Mouse (Mus musculus): ENCODE measurements around the gene Gm9837. TPM values are rescaled to one million over a fixed set of nuclear protein-coding genes. Genes with fewer than 3 reads are reported as not detected.
A peak's percentile ranks its signal among the peaks of the same experiment; 100 is the strongest.

The Gm9837 gene
- polyA plus RNA-seq, 1 experiment from 2014 or later, result not detected

DNA sequence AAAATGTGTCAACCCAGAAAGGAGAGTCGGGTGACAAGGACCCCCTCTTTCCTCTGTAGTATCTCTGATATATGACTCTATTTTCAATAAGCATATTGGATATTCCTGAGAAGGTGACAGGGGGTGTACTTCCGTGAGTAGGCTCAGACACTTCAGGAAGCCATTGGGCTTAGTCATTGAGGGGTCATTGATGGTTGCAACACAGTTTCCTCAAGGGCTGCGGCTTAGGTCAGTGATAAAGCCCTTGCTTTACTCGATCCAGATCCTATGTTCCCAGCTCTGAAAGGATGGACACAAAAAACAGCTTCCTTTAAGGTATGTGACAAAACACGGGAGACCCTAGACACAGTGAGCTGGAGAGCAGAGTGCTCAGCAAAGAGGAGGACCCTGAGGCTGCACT is 33.5 kb upstream of the Gm9837 start:
- Histone ChIP-seq H3K27me3 (no peaks in the 10 kb centered on the region), H3K4me1 (peaks cover 8% of the 10 kb centered on the region), H3K36me3 (no peaks in the 10 kb centered on the region), H3K9me3 (replicated peaks) (no peaks in the 10 kb centered on the region), H3K9ac (no peak overlapping the region), H3K4me2 (no peak overlapping the region), H3K27ac (no peak overlapping the region), H3K4me3 (replicated peaks) (no peak overlapping the region)
- WGBS, result 81% methylated on average over 5 of the region's 5 CpGs
- no peak for ATAC-seq (replicated peaks; ENCODE audit: low FRiP score)

DNA sequence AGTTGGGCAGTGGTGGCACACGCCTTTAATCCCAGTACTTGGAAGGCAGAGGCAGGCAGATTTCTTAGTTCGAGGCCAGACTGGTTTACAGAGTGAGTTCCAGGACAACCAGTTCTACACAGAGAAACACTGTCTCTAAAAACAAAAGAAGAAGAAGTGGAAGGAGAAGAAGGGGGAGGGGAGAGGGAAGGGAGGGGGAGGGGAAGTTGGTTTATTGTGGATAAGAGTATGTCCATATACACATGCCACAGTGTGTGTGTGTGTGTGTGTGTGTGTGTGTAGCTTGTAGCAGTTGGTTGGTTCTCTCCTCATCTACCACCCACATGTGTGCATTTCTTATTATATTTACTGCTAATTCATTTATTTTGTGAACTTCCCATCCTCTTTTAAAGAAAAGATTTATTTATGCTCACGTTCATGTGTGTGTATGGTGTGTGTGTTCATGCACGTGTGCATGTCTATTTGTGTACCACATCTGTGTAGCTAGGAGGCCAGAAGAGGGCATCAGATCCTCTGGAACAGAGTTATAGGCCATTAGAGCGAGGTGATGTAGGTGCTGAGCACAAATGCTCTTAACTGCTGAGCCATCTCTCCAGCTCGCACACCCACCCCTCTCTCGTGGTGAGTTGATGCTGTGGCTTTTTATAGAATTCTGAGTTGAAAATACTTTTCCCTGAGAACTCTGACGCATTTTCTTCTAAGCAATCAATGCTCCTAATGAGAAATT is 31.9 kb upstream of the Gm9837 start:
- 70% methylated on average over 8 of the region's 8 CpGs for WGBS
- H3K9ac ChIP-seq, result no peak overlapping the region
- H3K9me3 ChIP-seq (replicated peaks), result no peaks in the 10 kb centered on the region
- no peak overlapping the region for H3K4me3 ChIP-seq (replicated peaks)
- no peaks in the 10 kb centered on the region for H3K27me3 ChIP-seq
- no peak for ATAC-seq (replicated peaks; ENCODE audit: low FRiP score)
- no peak overlapping the region for H3K4me2 ChIP-seq
- H3K27ac ChIP-seq, result no peak overlapping the region
- H3K4me1 ChIP-seq, result peaks cover 8% of the 10 kb centered on the region
- H3K36me3 ChIP-seq, result no peaks in the 10 kb centered on the region

DNA sequence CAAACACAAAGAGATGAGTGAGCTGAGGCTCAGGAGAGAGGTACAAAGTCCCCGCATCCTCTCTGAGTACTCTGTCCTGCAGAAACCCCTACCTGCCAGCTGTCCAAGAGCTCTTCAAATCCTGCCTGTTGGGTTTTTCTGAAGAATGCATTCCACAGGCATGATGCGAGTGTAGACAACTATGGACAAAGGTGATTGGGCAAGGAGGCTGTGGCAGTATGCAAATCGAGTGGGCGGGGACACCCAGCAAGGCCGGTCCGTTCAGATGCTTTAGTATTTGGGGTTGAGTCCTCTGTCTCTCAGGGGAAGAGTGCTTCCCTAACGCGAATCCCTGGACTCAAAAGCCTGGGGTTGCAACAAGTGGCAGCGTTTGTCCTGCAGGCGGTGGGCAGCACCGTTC is 30.3 kb upstream of the Gm9837 start:
- ATAC-seq (replicated peaks; ENCODE audit: low FRiP score), result peak; percentile 49; the same call in 1 of the 2 replicates
- Histone ChIP-seq H3K9me3 (replicated peaks) (no peaks in the 10 kb centered on the region), H3K27me3 (no peaks in the 10 kb centered on the region), H3K27ac (no peak overlapping the region), H3K36me3 (no peaks in the 10 kb centered on the region), H3K4me3 (replicated peaks) (peak overlapping the region; percentile 13; the same call in 1 of the 2 replicates), H3K9ac (no peak overlapping the region), H3K4me2 (peak overlapping the region; percentile 44), H3K4me1 (peaks cover 12% of the 10 kb centered on the region)
- WGBS, result 10% methylated on average over 11 of the region's 11 CpGs

DNA sequence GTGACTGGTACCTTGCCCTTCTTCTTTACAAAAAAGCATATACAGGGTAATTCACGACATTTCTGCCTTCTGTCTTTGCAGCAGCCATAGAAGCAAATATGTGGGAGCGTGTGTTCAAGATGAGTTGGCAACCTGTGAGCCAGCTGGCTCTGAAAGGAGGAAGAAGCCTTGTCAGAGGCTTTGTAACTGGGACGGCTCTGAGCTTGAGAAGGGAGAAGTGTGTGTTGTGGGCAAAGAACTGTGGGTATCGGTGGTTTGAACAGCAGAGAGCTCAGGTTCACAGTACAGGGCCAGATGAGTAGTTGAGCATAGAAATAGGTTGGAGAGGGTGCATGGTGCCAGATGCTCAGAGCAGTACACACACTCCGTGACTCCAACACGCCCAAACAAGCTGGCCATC is 26.7 kb upstream of the Gm9837 start:
- Histone ChIP-seq H3K9ac (no peak overlapping the region), H3K9me3 (replicated peaks) (no peaks in the 10 kb centered on the region), H3K4me3 (replicated peaks) (no peak overlapping the region)

DNA sequence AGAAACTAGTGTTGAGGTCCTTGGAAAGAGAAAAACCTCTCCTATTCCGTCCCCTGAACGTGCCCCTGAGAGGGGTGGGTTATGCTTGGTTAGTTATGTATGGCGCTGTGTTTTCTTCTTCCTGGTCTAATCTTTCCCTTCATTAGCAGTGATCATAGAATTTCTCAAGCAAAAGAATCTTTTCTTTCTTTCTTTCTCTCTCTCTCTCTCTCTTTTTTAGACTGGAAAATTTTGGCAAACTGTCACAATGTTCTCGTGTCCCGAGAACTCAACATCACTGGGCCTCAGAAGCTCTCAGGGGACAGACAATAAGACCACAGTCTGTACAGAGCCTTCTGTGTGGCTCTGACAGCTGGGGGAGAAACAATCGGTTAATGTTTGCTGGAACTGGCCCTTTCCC is 25.1 kb upstream of the Gm9837 start:
- Histone ChIP-seq H3K27ac (peak overlapping the region; percentile 56), H3K4me2 (no peak overlapping the region), H3K36me3 (no peaks in the 10 kb centered on the region), H3K4me3 (replicated peaks) (no peak overlapping the region), H3K9me3 (replicated peaks) (no peaks in the 10 kb centered on the region), H3K27me3 (no peaks in the 10 kb centered on the region), H3K4me1 (peaks cover 20% of the 10 kb centered on the region), H3K9ac (no peak overlapping the region)
- ATAC-seq (replicated peaks; ENCODE audit: low FRiP score), result no peak
- 33% methylated on average over 6 of the region's 6 CpGs for WGBS

More for the DNA sequence above, 26.7 kb upstream of the Gm9837 start:
- ATAC-seq (replicated peaks; ENCODE audit: low FRiP score), result no peak
- H3K27ac ChIP-seq, result no peak overlapping the region
- no peak overlapping the region for H3K4me2 ChIP-seq
- no peaks in the 10 kb centered on the region for H3K36me3 ChIP-seq
- H3K27me3 ChIP-seq, result no peaks in the 10 kb centered on the region
- WGBS, result 76% methylated on average over 6 of the region's 6 CpGs
- peaks cover 25% of the 10 kb centered on the region for H3K4me1 ChIP-seq

DNA sequence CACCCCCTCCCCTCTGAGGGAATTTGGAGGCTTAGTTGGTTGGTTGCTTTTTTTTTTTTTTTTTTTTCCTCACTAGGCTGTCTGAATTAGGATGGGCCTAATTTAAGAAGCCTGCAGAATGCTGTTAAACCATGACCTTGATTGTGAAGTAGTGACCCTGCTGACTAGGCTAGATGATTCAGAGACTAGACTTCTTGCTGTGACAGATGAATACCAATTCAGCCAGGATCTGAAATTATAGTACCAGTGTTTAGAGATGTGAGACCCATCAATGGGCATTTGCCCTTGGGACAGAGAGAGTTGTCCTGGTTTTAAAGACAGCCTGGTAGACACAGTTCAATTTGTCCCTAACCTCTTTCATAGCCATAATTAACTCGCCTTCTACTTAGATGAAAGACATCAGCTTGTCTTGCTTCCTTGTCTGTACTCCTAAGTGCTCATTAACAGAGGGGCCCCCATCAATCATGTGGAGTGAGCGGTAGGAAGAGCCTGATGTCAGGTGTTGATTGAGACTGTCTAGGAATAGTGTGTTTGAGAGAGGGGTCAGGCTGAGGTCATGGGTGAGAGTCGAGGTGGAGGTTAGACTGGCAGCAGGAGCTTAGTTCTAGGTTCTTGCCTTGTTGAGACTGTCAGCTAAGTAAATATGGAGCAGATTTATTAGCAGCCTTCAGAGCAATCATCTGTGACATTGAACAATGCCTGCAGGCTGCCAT is 23.1 kb upstream of the Gm9837 start:
- H3K36me3 ChIP-seq, result no peaks in the 10 kb centered on the region
- ATAC-seq (replicated peaks; ENCODE audit: low FRiP score), result 0 out of 2 replicates have a peak, but pooled peaks have one; percentile 22
- H3K4me1 ChIP-seq, result peaks cover 19% of the 10 kb centered on the region; the same call in 1 of the 2 replicates
- H3K9me3 ChIP-seq (replicated peaks), result no peaks in the 10 kb centered on the region
- WGBS, result 26% methylated on average over 3 of the region's 3 CpGs
- no peaks in the 10 kb centered on the region for H3K27me3 ChIP-seq
- H3K27ac ChIP-seq, result no peak overlapping the region
- H3K4me3 ChIP-seq (replicated peaks), result no peak overlapping the region
- no peak overlapping the region for H3K9ac ChIP-seq
- no peak overlapping the region for H3K4me2 ChIP-seq

DNA sequence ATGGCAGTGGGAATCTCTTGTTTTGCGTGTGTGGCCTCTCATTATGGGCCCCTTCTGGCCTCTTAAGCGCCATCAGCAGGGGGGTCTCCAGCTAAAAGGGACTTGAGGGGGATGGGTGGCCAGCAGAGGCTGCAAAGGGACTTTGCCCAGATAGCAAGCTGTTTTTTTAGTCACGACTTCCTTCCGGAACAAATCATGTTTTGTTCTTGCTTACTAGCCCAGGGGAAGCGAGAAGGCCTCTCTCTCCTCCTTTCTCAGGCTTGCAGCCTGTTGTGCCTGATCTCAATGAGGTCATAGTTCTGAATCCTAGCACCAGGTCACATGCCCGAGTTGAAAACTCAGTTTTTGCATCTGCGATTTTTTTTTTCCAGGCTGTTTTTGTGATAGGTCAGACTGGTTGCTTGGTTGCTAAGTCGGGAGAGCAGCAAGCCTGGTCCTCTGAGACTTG is 21.7 kb upstream of the Gm9837 start:
- 33% methylated on average over 8 of the region's 8 CpGs for WGBS
- Histone ChIP-seq H3K27ac (no peak overlapping the region), H3K4me3 (replicated peaks) (no peak overlapping the region), H3K27me3 (peaks cover 10% of the 10 kb centered on the region; the same call in 1 of the 2 replicates), H3K4me2 (no peak overlapping the region), H3K9ac (no peak overlapping the region), H3K36me3 (no peaks in the 10 kb centered on the region), H3K4me1 (peaks cover 27% of the 10 kb centered on the region), H3K9me3 (replicated peaks) (no peaks in the 10 kb centered on the region)
- no peak for ATAC-seq (replicated peaks; ENCODE audit: low FRiP score)

DNA sequence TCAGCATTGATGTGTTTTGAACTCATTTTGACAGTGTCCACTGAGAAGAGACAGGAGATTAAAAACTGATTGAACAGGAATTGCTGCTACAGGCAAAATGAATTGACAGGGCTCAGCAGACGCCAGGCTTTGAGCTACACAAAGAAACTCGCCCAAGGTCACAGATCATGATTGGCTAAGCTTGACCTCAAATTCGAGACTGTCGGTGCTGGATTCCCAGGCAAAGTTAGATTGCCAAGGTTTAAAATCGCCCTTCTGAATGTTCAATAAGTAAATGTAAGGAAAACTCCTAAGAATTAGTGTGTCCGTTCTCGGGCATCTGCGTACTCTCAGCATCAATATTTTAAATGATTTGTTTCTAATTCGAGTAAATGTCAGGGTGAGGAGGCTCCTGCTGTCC is 19.1 kb upstream of the Gm9837 start:
- Histone ChIP-seq H3K9ac (no peak overlapping the region), H3K9me3 (replicated peaks) (no peaks in the 10 kb centered on the region), H3K27me3 (peaks cover 22% of the 10 kb centered on the region; the same call in 1 of the 2 replicates), H3K4me2 (no peak overlapping the region), H3K4me3 (replicated peaks) (no peak overlapping the region), H3K36me3 (no peaks in the 10 kb centered on the region), H3K27ac (no peak overlapping the region), H3K4me1 (peaks cover 21% of the 10 kb centered on the region)
- 86% methylated on average over 9 of the region's 9 CpGs for WGBS
- ATAC-seq (replicated peaks; ENCODE audit: low FRiP score), result no peak

DNA sequence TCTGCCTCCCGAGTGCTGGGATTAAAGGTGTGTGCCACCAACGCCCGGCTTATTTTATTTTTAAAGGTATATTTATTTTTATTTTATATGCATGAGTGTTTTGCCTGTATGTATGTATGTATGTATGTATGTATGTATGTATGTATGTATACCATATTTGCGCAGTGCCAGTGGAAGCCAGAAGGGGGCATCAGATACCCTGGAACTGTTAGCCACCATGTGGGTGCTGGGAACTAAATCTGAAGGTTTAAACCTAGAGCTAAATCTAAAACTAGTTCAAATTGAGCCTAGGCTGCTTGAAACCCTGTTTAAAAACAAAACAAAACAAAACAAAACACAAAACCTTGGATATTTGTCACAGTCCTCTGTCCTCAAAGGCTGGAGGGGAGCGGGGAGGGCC is 18.7 kb upstream of the Gm9837 start:
- WGBS, result 96% methylated on average over 5 of the region's 5 CpGs
- Histone ChIP-seq H3K27me3 (peaks cover 22% of the 10 kb centered on the region; the same call in 1 of the 2 replicates), H3K4me2 (no peak overlapping the region), H3K36me3 (no peaks in the 10 kb centered on the region), H3K9ac (no peak overlapping the region), H3K27ac (no peak overlapping the region), H3K9me3 (replicated peaks) (no peaks in the 10 kb centered on the region), H3K4me1 (peaks cover 21% of the 10 kb centered on the region), H3K4me3 (replicated peaks) (no peak overlapping the region)
- ATAC-seq (replicated peaks; ENCODE audit: low FRiP score), result no peak

DNA sequence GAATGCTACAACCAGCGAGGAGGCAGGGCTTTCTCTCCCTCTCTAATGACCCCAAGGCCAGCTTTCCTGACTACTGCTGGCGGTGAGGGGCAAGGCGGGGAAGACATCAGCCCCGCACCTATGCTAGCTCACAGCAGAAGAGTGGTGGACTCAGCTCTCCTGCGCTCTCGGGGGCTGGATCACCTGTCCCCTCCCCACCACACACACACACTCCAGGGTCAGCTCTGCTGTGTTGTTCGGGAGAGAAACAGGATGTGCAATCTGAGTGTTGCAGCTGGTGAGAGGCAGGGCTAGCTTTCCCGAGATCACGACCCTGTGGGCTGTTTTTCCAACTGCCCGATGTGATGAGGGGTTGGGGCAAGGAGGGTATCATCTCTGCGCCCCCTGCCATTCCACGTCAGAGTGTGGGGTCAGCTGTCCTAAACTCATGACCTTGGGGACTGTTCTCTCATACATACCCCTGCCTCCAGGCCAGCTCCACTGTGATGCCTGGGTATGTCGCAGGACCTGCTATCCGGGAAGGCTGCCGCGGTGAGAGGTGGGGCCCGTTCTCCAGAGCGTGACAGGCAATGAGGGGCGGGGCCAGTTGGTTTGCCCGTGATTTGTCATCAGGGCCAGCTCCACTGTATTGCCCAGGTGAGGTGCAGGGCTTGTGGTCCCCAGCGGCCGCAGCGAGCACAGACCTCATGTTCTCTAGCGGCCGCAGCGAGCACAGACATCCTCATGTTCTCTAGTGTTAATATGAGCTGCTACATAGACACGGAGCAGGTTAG is 16.7 kb upstream of the Gm9837 start:
- Histone ChIP-seq H3K4me1 (peaks cover 15% of the 10 kb centered on the region), H3K27me3 (peaks cover 30% of the 10 kb centered on the region), H3K4me3 (replicated peaks) (peak overlapping the region; percentile 30), H3K9me3 (replicated peaks) (no peaks in the 10 kb centered on the region), H3K9ac (no peak overlapping the region), H3K4me2 (peak overlapping the region; percentile 61), H3K27ac (no peak overlapping the region), H3K36me3 (no peaks in the 10 kb centered on the region)
- peak; percentile 86 for ATAC-seq (replicated peaks; ENCODE audit: low FRiP score)
- WGBS, result 8% methylated on average over 27 of the region's 27 CpGs

DNA sequence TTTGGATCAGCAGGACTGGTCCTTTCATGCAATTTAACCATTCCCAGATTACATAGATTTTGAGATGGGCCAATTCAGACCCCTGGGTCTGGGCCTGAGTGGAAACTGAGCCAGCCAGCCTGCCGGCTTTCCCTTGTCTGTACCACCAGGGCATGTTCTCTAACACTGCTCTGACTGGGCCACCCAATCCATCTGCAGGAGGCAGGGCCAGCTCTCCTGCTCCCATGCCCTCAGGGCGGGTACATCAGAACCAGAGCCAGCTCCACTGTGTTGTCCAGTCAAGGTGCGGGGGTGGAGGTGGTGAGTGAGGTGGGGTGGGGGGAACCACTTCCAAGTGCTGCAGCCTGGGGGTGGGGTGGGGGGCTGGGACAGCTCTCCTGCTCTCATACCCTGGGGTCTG is 16.1 kb upstream of the Gm9837 start:
- H3K9ac ChIP-seq, result no peak overlapping the region
- no peaks in the 10 kb centered on the region for H3K36me3 ChIP-seq
- no peaks in the 10 kb centered on the region for H3K9me3 ChIP-seq (replicated peaks)
- H3K4me3 ChIP-seq (replicated peaks), result no peak overlapping the region
- ATAC-seq (replicated peaks; ENCODE audit: low FRiP score), result 0 out of 2 replicates have a peak, but pooled peaks have one; percentile 20
- peaks cover 12% of the 10 kb centered on the region for H3K4me1 ChIP-seq
- WGBS, result 67% methylated on average over 3 of the region's 3 CpGs
- no peak overlapping the region for H3K27ac ChIP-seq
- H3K27me3 ChIP-seq, result peaks cover 37% of the 10 kb centered on the region
- H3K4me2 ChIP-seq, result peak overlapping the region; percentile 61

DNA sequence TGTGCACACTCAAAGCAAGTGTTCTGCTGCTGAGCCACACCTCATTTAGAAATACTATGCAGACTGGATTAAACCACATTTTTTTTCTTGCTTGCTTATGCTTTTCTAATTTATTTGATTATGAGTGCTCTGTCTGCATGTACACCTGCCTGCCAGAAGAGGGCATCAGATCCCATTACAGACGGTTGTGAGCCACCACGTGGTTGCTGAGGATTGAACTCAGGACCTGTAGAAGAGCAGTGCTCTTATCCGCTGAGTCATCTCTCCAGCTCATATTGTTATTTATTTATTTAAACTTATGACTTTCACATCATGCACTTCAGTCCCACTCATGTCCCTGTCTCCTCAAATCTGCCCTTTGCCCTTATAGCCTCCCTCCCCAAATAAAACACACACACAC is 15.4 kb upstream of the Gm9837 start:
- WGBS, result 44% methylated on average over 3 of the region's 3 CpGs
- H3K9ac ChIP-seq, result no peak overlapping the region
- no peaks in the 10 kb centered on the region for H3K9me3 ChIP-seq (replicated peaks)

More for the DNA sequence above, 15.4 kb upstream of the Gm9837 start:
- ATAC-seq (replicated peaks; ENCODE audit: low FRiP score), result no peak
- Histone ChIP-seq H3K27ac (no peak overlapping the region), H3K4me3 (replicated peaks) (no peak overlapping the region), H3K4me2 (no peak overlapping the region), H3K4me1 (peaks cover 12% of the 10 kb centered on the region), H3K27me3 (peaks cover 43% of the 10 kb centered on the region), H3K36me3 (no peaks in the 10 kb centered on the region)
